Mouse (Mus musculus): ENCODE measurements at regions not wholly inside any gene's neighbourhood (a gene's known extent, or its start where the extent isn't known, plus 50 kb on each side); places are given as distances from the start of the nearest gene placed in this dataset.

- no peaks in the 10 kb centered on the region for H3K36me3 ChIP-seq (ENCODE audit: control insufficient read depth, insufficient read depth, low read length)
- 70% methylated on average over 5 of the region's 5 CpGs for WGBS (ENCODE audit: insufficient replicate concordance)
- no peak overlapping the region for H3K4me3 ChIP-seq (ENCODE audit: low read depth, low read length)
- no peak overlapping the region for H3K9ac ChIP-seq (ENCODE audit: low read depth, low read length)
- H3K4me2 ChIP-seq: no peak overlapping the region
- peaks cover 13% of the 10 kb centered on the region for H3K4me1 ChIP-seq (ENCODE audit: control insufficient read depth, insufficient read depth, low read length)
- H3K27me3 ChIP-seq (ENCODE audit: control insufficient read depth, insufficient read depth, low read length): no peaks in the 10 kb centered on the region
- no peak overlapping the region for H3K27ac ChIP-seq (ENCODE audit: low read depth, low read length)
- ATAC-seq (replicated peaks; ENCODE audit: insufficient number of reproducible peaks, low FRiP score, low TSS enrichment): no peak
- H3K9me3 ChIP-seq (replicated peaks; ENCODE audit: control insufficient read depth, low read length): no peaks in the 10 kb centered on the region
Measured at GRCm38 (mm10) chr4:82168032-82168431, 537.5 kb downstream of the Nfib start.

GRCm38 (mm10) chr4:82167396-82167795, 538.2 kb downstream of the Nfib start:
- no peak for ATAC-seq (replicated peaks; ENCODE audit: insufficient number of reproducible peaks, low FRiP score, low TSS enrichment)
- no peaks in the 10 kb centered on the region for H3K27me3 ChIP-seq (ENCODE audit: control insufficient read depth, insufficient read depth, low read length)
- peaks cover 13% of the 10 kb centered on the region for H3K4me1 ChIP-seq (ENCODE audit: control insufficient read depth, insufficient read depth, low read length)
- no peak overlapping the region for H3K27ac ChIP-seq (ENCODE audit: low read depth, low read length)
- H3K4me2 ChIP-seq: no peak overlapping the region
- H3K9me3 ChIP-seq (replicated peaks; ENCODE audit: control insufficient read depth, low read length): no peaks in the 10 kb centered on the region
- WGBS (ENCODE audit: insufficient replicate concordance): 69% methylated on average over 5 of the region's 5 CpGs
- no peaks in the 10 kb centered on the region for H3K36me3 ChIP-seq (ENCODE audit: control insufficient read depth, insufficient read depth, low read length)
- no peak overlapping the region for H3K9ac ChIP-seq (ENCODE audit: low read depth, low read length)
- H3K4me3 ChIP-seq (ENCODE audit: low read depth, low read length): no peak overlapping the region

GRCm38 (mm10) chr4:82166826-82167225, 538.7 kb downstream of the Nfib start:
- WGBS (ENCODE audit: insufficient replicate concordance): 76% methylated on average over 1 of the region's 1 CpGs

GRCm38 (mm10) chr4:82166087-82166486, 539.5 kb downstream of the Nfib start:
- no peak overlapping the region for H3K27ac ChIP-seq (ENCODE audit: low read depth, low read length)
- no peak overlapping the region for H3K4me2 ChIP-seq
- WGBS (ENCODE audit: insufficient replicate concordance): 73% methylated on average over 6 of the region's 6 CpGs
- H3K4me1 ChIP-seq (ENCODE audit: control insufficient read depth, insufficient read depth, low read length): peaks cover 13% of the 10 kb centered on the region
- H3K27me3 ChIP-seq (ENCODE audit: control insufficient read depth, insufficient read depth, low read length): no peaks in the 10 kb centered on the region
- H3K9ac ChIP-seq (ENCODE audit: low read depth, low read length): no peak overlapping the region
- no peaks in the 10 kb centered on the region for H3K9me3 ChIP-seq (replicated peaks; ENCODE audit: control insufficient read depth, low read length)
- H3K4me3 ChIP-seq (ENCODE audit: low read depth, low read length): no peak overlapping the region
- H3K36me3 ChIP-seq (ENCODE audit: control insufficient read depth, insufficient read depth, low read length): no peaks in the 10 kb centered on the region
- ATAC-seq (replicated peaks; ENCODE audit: insufficient number of reproducible peaks, low FRiP score, low TSS enrichment): no peak

More at GRCm38 (mm10) chr4:82166826-82167225, 538.7 kb downstream of the Nfib start:
- H3K4me3 ChIP-seq (ENCODE audit: low read depth, low read length): no peak overlapping the region
- H3K27me3 ChIP-seq (ENCODE audit: control insufficient read depth, insufficient read depth, low read length): no peaks in the 10 kb centered on the region
- no peaks in the 10 kb centered on the region for H3K9me3 ChIP-seq (replicated peaks; ENCODE audit: control insufficient read depth, low read length)
- no peak for ATAC-seq (replicated peaks; ENCODE audit: insufficient number of reproducible peaks, low FRiP score, low TSS enrichment)
- H3K4me2 ChIP-seq: no peak overlapping the region
- no peak overlapping the region for H3K27ac ChIP-seq (ENCODE audit: low read depth, low read length)
- H3K9ac ChIP-seq (ENCODE audit: low read depth, low read length): no peak overlapping the region
- no peaks in the 10 kb centered on the region for H3K36me3 ChIP-seq (ENCODE audit: control insufficient read depth, insufficient read depth, low read length)
- peaks cover 13% of the 10 kb centered on the region for H3K4me1 ChIP-seq (ENCODE audit: control insufficient read depth, insufficient read depth, low read length)

GRCm38 (mm10) chr4:82164058-82164457, 541.5 kb downstream of the Nfib start:
- H3K27me3 ChIP-seq (ENCODE audit: control insufficient read depth, insufficient read depth, low read length): no peaks in the 10 kb centered on the region
- peak overlapping the region; percentile 7; the same call in 1 of the 2 replicates for H3K27ac ChIP-seq (ENCODE audit: low read depth, low read length)
- H3K9ac ChIP-seq (ENCODE audit: low read depth, low read length): no peak overlapping the region
- H3K4me2 ChIP-seq: no peak overlapping the region
- H3K4me3 ChIP-seq (ENCODE audit: low read depth, low read length): no peak overlapping the region
- no peak for ATAC-seq (replicated peaks; ENCODE audit: insufficient number of reproducible peaks, low FRiP score, low TSS enrichment)
- H3K4me1 ChIP-seq (ENCODE audit: control insufficient read depth, insufficient read depth, low read length): peaks cover 13% of the 10 kb centered on the region
- no peaks in the 10 kb centered on the region for H3K36me3 ChIP-seq (ENCODE audit: control insufficient read depth, insufficient read depth, low read length)
- no peaks in the 10 kb centered on the region for H3K9me3 ChIP-seq (replicated peaks; ENCODE audit: control insufficient read depth, low read length)
- 35% methylated on average over 1 of the region's 1 CpGs for WGBS (ENCODE audit: insufficient replicate concordance)

GRCm38 (mm10) chr4:82161818-82162217, 543.7 kb downstream of the Nfib start:
- Histone ChIP-seq H3K9me3 (replicated peaks; ENCODE audit: control insufficient read depth, low read length) (no peaks in the 10 kb centered on the region), H3K27me3 (ENCODE audit: control insufficient read depth, insufficient read depth, low read length) (no peaks in the 10 kb centered on the region), H3K4me3 (ENCODE audit: low read depth, low read length) (no peak overlapping the region), H3K36me3 (ENCODE audit: control insufficient read depth, insufficient read depth, low read length) (no peaks in the 10 kb centered on the region), H3K27ac (ENCODE audit: low read depth, low read length) (no peak overlapping the region), H3K4me2 (no peak overlapping the region), H3K4me1 (ENCODE audit: control insufficient read depth, insufficient read depth, low read length) (peaks cover 13% of the 10 kb centered on the region), H3K9ac (ENCODE audit: low read depth, low read length) (no peak overlapping the region)
- WGBS (ENCODE audit: insufficient replicate concordance): 50% methylated on average over 2 of the region's 2 CpGs
- ATAC-seq (replicated peaks; ENCODE audit: insufficient number of reproducible peaks, low FRiP score, low TSS enrichment): no peak

GRCm38 (mm10) chr4:82161232-82161631, 544.3 kb downstream of the Nfib start:
- no peak overlapping the region for H3K4me2 ChIP-seq

GRCm38 (mm10) chr4:82160233-82160632, 545.3 kb downstream of the Nfib start:
- Histone ChIP-seq H3K4me3 (ENCODE audit: low read depth, low read length) (no peak overlapping the region), H3K27me3 (ENCODE audit: control insufficient read depth, insufficient read depth, low read length) (no peaks in the 10 kb centered on the region), H3K4me1 (ENCODE audit: control insufficient read depth, insufficient read depth, low read length) (peaks cover 13% of the 10 kb centered on the region), H3K9me3 (replicated peaks; ENCODE audit: control insufficient read depth, low read length) (no peaks in the 10 kb centered on the region), H3K27ac (ENCODE audit: low read depth, low read length) (no peak overlapping the region), H3K9ac (ENCODE audit: low read depth, low read length) (no peak overlapping the region), H3K4me2 (no peak overlapping the region), H3K36me3 (ENCODE audit: control insufficient read depth, insufficient read depth, low read length) (no peaks in the 10 kb centered on the region)
- 0 out of 2 replicates have a peak, but pooled peaks have one; percentile 35 for ATAC-seq (replicated peaks; ENCODE audit: insufficient number of reproducible peaks, low FRiP score, low TSS enrichment)
- WGBS (ENCODE audit: insufficient replicate concordance): 18% methylated on average over 5 of the region's 5 CpGs

More at GRCm38 (mm10) chr4:82161232-82161631, 544.3 kb downstream of the Nfib start:
- Histone ChIP-seq H3K36me3 (ENCODE audit: control insufficient read depth, insufficient read depth, low read length) (no peaks in the 10 kb centered on the region), H3K27me3 (ENCODE audit: control insufficient read depth, insufficient read depth, low read length) (no peaks in the 10 kb centered on the region), H3K4me1 (ENCODE audit: control insufficient read depth, insufficient read depth, low read length) (peaks cover 13% of the 10 kb centered on the region), H3K27ac (ENCODE audit: low read depth, low read length) (no peak overlapping the region), H3K9ac (ENCODE audit: low read depth, low read length) (no peak overlapping the region), H3K4me3 (ENCODE audit: low read depth, low read length) (no peak overlapping the region), H3K9me3 (replicated peaks; ENCODE audit: control insufficient read depth, low read length) (no peaks in the 10 kb centered on the region)
- 83% methylated on average over 2 of the region's 2 CpGs for WGBS (ENCODE audit: insufficient replicate concordance)
- ATAC-seq (replicated peaks; ENCODE audit: insufficient number of reproducible peaks, low FRiP score, low TSS enrichment): no peak

GRCm38 (mm10) chr4:82155642-82156320, 549.8 kb downstream of the Nfib start:
- no peak for ATAC-seq (replicated peaks; ENCODE audit: insufficient number of reproducible peaks, low FRiP score, low TSS enrichment)
- Histone ChIP-seq H3K27me3 (ENCODE audit: control insufficient read depth, insufficient read depth, low read length) (no peaks in the 10 kb centered on the region), H3K4me2 (no peak overlapping the region), H3K36me3 (ENCODE audit: control insufficient read depth, insufficient read depth, low read length) (no peaks in the 10 kb centered on the region), H3K4me1 (ENCODE audit: control insufficient read depth, insufficient read depth, low read length) (no peaks in the 10 kb centered on the region), H3K9ac (ENCODE audit: low read depth, low read length) (no peak overlapping the region), H3K9me3 (replicated peaks; ENCODE audit: control insufficient read depth, low read length) (no peaks in the 10 kb centered on the region), H3K4me3 (ENCODE audit: low read depth, low read length) (no peak overlapping the region), H3K27ac (ENCODE audit: low read depth, low read length) (no peak overlapping the region)
- 33% methylated on average over 7 of the region's 7 CpGs for WGBS (ENCODE audit: insufficient replicate concordance)
